7 mouse cellular contexts compared by ENCODE assay signal in the genomic region with DNA sequence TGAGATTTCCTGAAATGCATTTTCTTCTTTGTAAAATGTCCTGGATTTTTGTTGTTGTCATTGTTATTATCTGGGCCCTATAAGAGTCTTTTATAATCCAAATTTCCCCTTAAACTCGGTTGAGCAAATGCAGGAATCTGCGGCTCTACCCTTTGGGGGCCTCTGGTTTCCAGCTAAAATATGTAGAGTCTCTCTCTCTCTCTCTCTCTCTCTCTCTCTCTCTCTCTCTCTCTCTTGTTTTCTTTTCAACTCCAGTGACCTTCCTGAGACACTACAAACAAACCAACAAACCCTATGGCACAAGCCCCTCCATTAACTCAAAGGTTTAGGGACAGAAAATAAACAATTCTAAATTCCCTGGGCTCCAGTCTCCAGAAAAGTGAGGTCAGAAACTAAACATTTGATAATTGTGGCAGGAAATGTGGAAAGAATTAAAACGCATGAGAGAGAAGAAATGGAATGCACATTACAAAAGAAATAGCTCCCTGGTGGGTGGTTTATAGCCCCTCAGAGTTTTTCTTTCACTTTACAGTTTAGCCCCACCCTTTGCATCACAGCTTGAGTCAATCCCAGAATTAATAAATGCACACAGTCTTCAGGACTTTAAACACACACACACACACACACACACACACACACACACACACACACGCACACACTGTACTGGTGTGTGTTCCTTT. TPM values are rescaled to one million over a fixed set of nuclear protein-coding genes. Genes with fewer than 3 reads are reported as not detected.
DNase-seq lines count a peak whose midpoint lies in the region; ATAC-seq and TF ChIP-seq lines count a peak whose summit lies in the region.

No protein-coding gene starts in this region.

- H3K4me3 ChIP-seq in liver, postnatal 0 days (ENCODE audit: low read depth, low read length): 0 out of 2 replicates have a peak overlapping the region, but pooled peaks have one; percentile 54

- peaks cover 14% of the 10 kb centered on the region for H3K27me3 ChIP-seq in liver, postnatal 0 days (ENCODE audit: insufficient read depth, low read length)

- no peak for ATAC-seq in liver, postnatal 0 days
- no peak for ATAC-seq in megakaryocyte-erythroid progenitor cell, adult 5-6 weeks (replicated peaks; ENCODE audit: low FRiP score, low TSS enrichment, poor library complexity, severe bottlenecking)

- TF ChIP-seq CTCF in liver, postnatal 0 days (IDR thresholded peaks at IDR 0.05; ENCODE audit: low read depth): no peak

- 36% methylated on average over 4 of the region's 4 CpGs for WGBS in liver, postnatal 0 days (ENCODE audit: insufficient replicate concordance)

- no peak overlapping the region for H3K9ac ChIP-seq in liver, postnatal 0 days (replicated peaks)

- no peak overlapping the region for H3K27ac ChIP-seq in liver, postnatal 0 days (ENCODE audit: low read depth)

- H3K4me2 ChIP-seq in liver, postnatal 0 days (ENCODE audit: low read depth, low read length): peak overlapping the region; percentile 79

- H3K36me3 ChIP-seq in liver, postnatal 0 days (replicated peaks; ENCODE audit: insufficient read depth, low read length): no peaks in the 10 kb centered on the region

- TF ChIP-seq EP300 in liver, postnatal 0 days (IDR thresholded peaks at IDR 0.05; ENCODE audit: low read depth): no peak

- DNase-seq in lung, postnatal 10 days: peak; percentile 41
- DNase-seq in lung, adult 18-20 months: no peak
- DNase-seq in forelimb bud, embryonic 11.5 days (ENCODE audit: low read depth, low spot score): peak; percentile 64
- no peak for DNase-seq in liver, postnatal 0 days
- DNase-seq in urinary bladder, postnatal 4 days (ENCODE audit: low spot score in 2 of 2): no peak
- no peak for DNase-seq in adrenal gland, adult (ENCODE audit: inconsistent age in 2 of 2, low spot score in 1 of 2)

- H3K9me3 ChIP-seq in liver, postnatal 0 days (ENCODE audit: low read length): no peaks in the 10 kb centered on the region

- peaks cover 9% of the 10 kb centered on the region for H3K4me1 ChIP-seq in liver, postnatal 0 days (ENCODE audit: insufficient read depth)

RNA-seq across cellular contexts. Expression of gene Fstl1, which starts 1.3 kb away (rescaled TPM):
- 14.9 and 15.5 TPM in 2 replicates for polyA plus RNA-seq in liver, postnatal 0 days (2015; fragmentation: Nextera tagmentation; extraction: Ambion mirVana)
- total RNA-seq in megakaryocyte-erythroid progenitor cell, adult 5-6 weeks (2014; fragmentation: Nextera tagmentation): 2.1 TPM in 1 of 2 replicates, not detected in the other
- 0.23 and 0.42 TPM in 2 replicates for total RNA-seq in megakaryocyte-erythroid progenitor cell, adult 5-6 weeks (2017)

Comparison
In these comparisons a context has a peak if more than half of its experiments do, and no peak if none do; other contexts are left out.
1. DNase-seq: peak in lung, postnatal 10 days (single experiment) and forelimb bud, embryonic 11.5 days (single experiment); none in lung, adult 18-20 months (0 of 2), liver, postnatal 0 days (single experiment), urinary bladder, postnatal 4 days (0 of 2) and adrenal gland, adult (0 of 2).